Comparison of ENCODE assay signal across 14 mouse cellular contexts in genomic region chr4:115079821-115080349, GRCm38 (mm10). TPM values are rescaled to one million over a fixed set of nuclear protein-coding genes. Genes with fewer than 3 reads are reported as not detected.
DNase-seq lines count a peak whose midpoint lies in the region; ATAC-seq and TF ChIP-seq lines count a peak whose summit lies in the region.
"Had no signal": no experiment of that assay in that cellular context is flagged by ENCODE, and none has a peak within 500 bp of the region (broad histone marks: within the 10 kb centered on the region; RNA-seq: fewer than 3 reads in every experiment).

No protein-coding gene starts in this region.

- no peak for DNase-seq in liver, postnatal 0 days
- DNase-seq in hindbrain, embryonic 14.5 days (ENCODE audit: low spot score), result no peak
- no peak for DNase-seq in midbrain, postnatal 0 days (ENCODE audit: low spot score)
- DNase-seq in cerebellum, adult 8-10 months, result no peak
- no peak for DNase-seq in thymus, adult 2 months
- DNase-seq: cerebellum, adult 11-12 months; lung, adult 2 months had no signal

- TF ChIP-seq EP300 in liver, postnatal 0 days (IDR thresholded peaks at IDR 0.05; ENCODE audit: low read depth), result no peak

- no peak for ATAC-seq in liver, embryonic 12.5 days
- no peak for ATAC-seq in liver, postnatal 0 days
- ATAC-seq in forebrain, embryonic 13.5 days, result 0 out of 2 replicates have a peak, but pooled peaks have one; percentile 26
- 0 out of 2 replicates have a peak, but pooled peaks have one; percentile 4 for ATAC-seq in hindbrain, embryonic 14.5 days (ENCODE audit: low FRiP score)
- ATAC-seq in midbrain, postnatal 0 days (ENCODE audit: low FRiP score), result peak; percentile 58; the same call in 1 of the 2 replicates
- ATAC-seq: CD4-positive, CD25-positive, alpha-beta regulatory T cell, adult 4 months had no signal

- peaks cover 56% of the 10 kb centered on the region for H3K4me1 ChIP-seq in liver, embryonic 12.5 days
- no peaks in the 10 kb centered on the region; the same call in 1 of the 2 replicates for H3K4me1 ChIP-seq in liver, postnatal 0 days (ENCODE audit: insufficient read depth)
- peaks cover 19% of the 10 kb centered on the region for H3K4me1 ChIP-seq in forebrain, embryonic 13.5 days
- H3K4me1 ChIP-seq in hindbrain, embryonic 14.5 days (replicated peaks; ENCODE audit: control insufficient read depth, insufficient read depth, low read length), result peaks cover 12% of the 10 kb centered on the region
- H3K4me1 ChIP-seq in midbrain, postnatal 0 days (ENCODE audit: insufficient read depth, low read length), result peaks cover 4% of the 10 kb centered on the region; the same call in 1 of the 2 replicates
- H3K4me1 ChIP-seq in thymus, adult 2 months (replicated peaks; ENCODE audit: control insufficient read depth, insufficient read depth, low read length), result peaks cover 11% of the 10 kb centered on the region

- no peak for TF ChIP-seq CTCF in liver, postnatal 0 days (IDR thresholded peaks at IDR 0.05; ENCODE audit: low read depth)
- no peak for TF ChIP-seq CTCF in midbrain, postnatal 0 days (IDR thresholded peaks at IDR 0.05)
- no peak for TF ChIP-seq CTCF in thymus, adult 2 months (IDR thresholded peaks at IDR 0.05; ENCODE audit: borderline replicate concordance, control insufficient read depth, extremely low read depth, insufficient read depth, low read length, poor library complexity)

- H3K9me3 ChIP-seq in liver, embryonic 12.5 days (replicated peaks), result no peaks in the 10 kb centered on the region
- H3K9me3 ChIP-seq in liver, postnatal 0 days (ENCODE audit: low read length), result no peaks in the 10 kb centered on the region
- H3K9me3 ChIP-seq in forebrain, embryonic 13.5 days (replicated peaks), result no peaks in the 10 kb centered on the region; the same call in 1 of the 2 replicates
- no peaks in the 10 kb centered on the region for H3K9me3 ChIP-seq in hindbrain, embryonic 14.5 days (ENCODE audit: control insufficient read depth, low read length)
- no peaks in the 10 kb centered on the region for H3K9me3 ChIP-seq in midbrain, postnatal 0 days (ENCODE audit: low read length)
- H3K9me3 ChIP-seq: intestine, embryonic 15.5 days; megakaryocyte, embryonic 14.5 days had no signal

- no peaks in the 10 kb centered on the region for H3K36me3 ChIP-seq in liver, embryonic 12.5 days
- no peaks in the 10 kb centered on the region for H3K36me3 ChIP-seq in liver, postnatal 0 days (replicated peaks; ENCODE audit: insufficient read depth, low read length)
- no peaks in the 10 kb centered on the region for H3K36me3 ChIP-seq in forebrain, embryonic 13.5 days (ENCODE audit: poor library complexity, severe bottlenecking)
- H3K36me3 ChIP-seq in hindbrain, embryonic 14.5 days (replicated peaks; ENCODE audit: control insufficient read depth, insufficient read depth), result no peaks in the 10 kb centered on the region
- H3K36me3 ChIP-seq in midbrain, postnatal 0 days (ENCODE audit: insufficient read depth, low read length), result no peaks in the 10 kb centered on the region
- H3K36me3 ChIP-seq in thymus, adult 2 months (ENCODE audit: control insufficient read depth, insufficient read depth, low read length), result no peaks in the 10 kb centered on the region
- H3K36me3 ChIP-seq: intestine, embryonic 15.5 days had no signal

- no peak for TF ChIP-seq POLR2A in thymus, adult 2 months (IDR thresholded peaks at IDR 0.05; ENCODE audit: control insufficient read depth, extremely low read depth, insufficient read depth, low read length, poor library complexity)

- H3K27ac ChIP-seq in liver, embryonic 12.5 days, result peak overlapping the region; percentile 13; the same call in 1 of the 2 replicates
- H3K27ac ChIP-seq in liver, postnatal 0 days (ENCODE audit: low read depth), result no peak overlapping the region
- H3K27ac ChIP-seq in forebrain, embryonic 13.5 days, result no peak overlapping the region; the same call in 1 of the 2 replicates
- H3K27ac ChIP-seq in hindbrain, embryonic 14.5 days, result no peak overlapping the region; the same call in 1 of the 2 replicates
- no peak overlapping the region for H3K27ac ChIP-seq in midbrain, postnatal 0 days (ENCODE audit: low read depth, low read length)
- H3K27ac ChIP-seq in thymus, adult 2 months (ENCODE audit: control insufficient read depth, insufficient read depth, low read length), result no peak overlapping the region
- H3K27ac ChIP-seq: intestine, embryonic 15.5 days had no signal

- H3K4me2 ChIP-seq in liver, embryonic 12.5 days, result no peak overlapping the region
- no peak overlapping the region for H3K4me2 ChIP-seq in liver, postnatal 0 days (ENCODE audit: low read depth, low read length)
- H3K4me2 ChIP-seq in forebrain, embryonic 13.5 days, result peak overlapping the region; percentile 24
- H3K4me2 ChIP-seq in hindbrain, embryonic 14.5 days (replicated peaks), result no peak overlapping the region
- H3K4me2 ChIP-seq in midbrain, postnatal 0 days (ENCODE audit: low read depth, low read length, poor library complexity, severe bottlenecking), result no peak overlapping the region
- H3K4me2 ChIP-seq: intestine, embryonic 15.5 days had no signal

- H3K4me3 ChIP-seq in liver, embryonic 12.5 days, result no peak overlapping the region
- H3K4me3 ChIP-seq in liver, postnatal 0 days (ENCODE audit: low read depth, low read length), result no peak overlapping the region
- no peak overlapping the region for H3K4me3 ChIP-seq in forebrain, embryonic 13.5 days
- no peak overlapping the region for H3K4me3 ChIP-seq in hindbrain, embryonic 14.5 days (replicated peaks; ENCODE audit: low read length)
- H3K4me3 ChIP-seq in midbrain, postnatal 0 days (ENCODE audit: low read depth, low read length), result no peak overlapping the region
- H3K4me3 ChIP-seq in thymus, adult 2 months (ENCODE audit: control insufficient read depth, insufficient read depth, low read length), result no peak overlapping the region
- H3K4me3 ChIP-seq: intestine, embryonic 15.5 days; megakaryocyte, embryonic 14.5 days had no signal

- 61% methylated on average over 5 of the region's 5 CpGs for WGBS in liver, embryonic 12.5 days (ENCODE audit: insufficient replicate concordance)
- 66% methylated on average over 5 of the region's 5 CpGs for WGBS in liver, postnatal 0 days (ENCODE audit: insufficient replicate concordance)
- 9% methylated on average over 5 of the region's 5 CpGs for WGBS in forebrain, embryonic 13.5 days
- 11% methylated on average over 5 of the region's 5 CpGs for WGBS in hindbrain, embryonic 14.5 days
- 19% methylated on average over 5 of the region's 5 CpGs for WGBS in midbrain, postnatal 0 days
- WGBS in thymus, adult 2 months, result 90% methylated on average over 5 of the region's 5 CpGs

- no peaks in the 10 kb centered on the region for H3K27me3 ChIP-seq in liver, embryonic 12.5 days (replicated peaks)
- no peaks in the 10 kb centered on the region for H3K27me3 ChIP-seq in liver, postnatal 0 days (ENCODE audit: insufficient read depth, low read length)
- peaks cover 12% of the 10 kb centered on the region; the same call in 1 of the 2 replicates for H3K27me3 ChIP-seq in forebrain, embryonic 13.5 days
- no peaks in the 10 kb centered on the region for H3K27me3 ChIP-seq in hindbrain, embryonic 14.5 days (ENCODE audit: control insufficient read depth, insufficient read depth, low read length)
- H3K27me3 ChIP-seq in midbrain, postnatal 0 days (ENCODE audit: insufficient read depth, low read length), result no peaks in the 10 kb centered on the region
- no peaks in the 10 kb centered on the region for H3K27me3 ChIP-seq in thymus, adult 2 months (ENCODE audit: control insufficient read depth, insufficient read depth, low read length)
- H3K27me3 ChIP-seq: intestine, embryonic 15.5 days; megakaryocyte, embryonic 14.5 days had no signal

- no peak overlapping the region for H3K9ac ChIP-seq in liver, embryonic 12.5 days
- H3K9ac ChIP-seq in liver, postnatal 0 days (replicated peaks), result no peak overlapping the region
- H3K9ac ChIP-seq in forebrain, embryonic 13.5 days, result peak overlapping the region; percentile 3; the same call in 1 of the 2 replicates
- H3K9ac ChIP-seq in hindbrain, embryonic 14.5 days, result no peak overlapping the region
- no peak overlapping the region for H3K9ac ChIP-seq in midbrain, postnatal 0 days (replicated peaks; ENCODE audit: low read length, poor library complexity, severe bottlenecking)
- H3K9ac ChIP-seq: intestine, embryonic 15.5 days had no signal

RNA-seq across cellular contexts. Expression of gene Pdzk1ip1, which starts 8.6 kb away (rescaled TPM):
- polyA plus RNA-seq in liver, embryonic 12.5 days (2016; fragmentation: Nextera tagmentation; extraction: Ambion mirVana), result 30.2 and 33.1 TPM in 2 replicates
- polyA plus RNA-seq in liver, postnatal 0 days (2015; fragmentation: Nextera tagmentation; extraction: Ambion mirVana), result 18.6 and 22.2 TPM in 2 replicates
- polyA plus RNA-seq in forebrain, embryonic 13.5 days (2015; fragmentation: Nextera tagmentation; extraction: Ambion mirVana), result 3.7 and 4.4 TPM in 2 replicates
- polyA plus RNA-seq in hindbrain, embryonic 14.5 days (2014; fragmentation: Nextera tagmentation; extraction: Ambion mirVana), result 3.0 and 3.7 TPM in 2 replicates
- total RNA-seq in midbrain, postnatal 0 days (2014; rRNA removed), result 1.3 and 1.9 TPM in 2 replicates
- 3.0 and 3.7 TPM in 2 replicates for polyA plus RNA-seq in midbrain, postnatal 0 days (2015; fragmentation: Nextera tagmentation; extraction: Ambion mirVana)
- polyA plus RNA-seq in thymus, adult 2 months (2012; rRNA removed), result 14.7 and 15.2 TPM in 2 replicates

RNA-seq across cellular contexts. Expression of gene Tal1, which starts 23.7 kb away (rescaled TPM):
- 57.1 and 58.7 TPM in 2 replicates for polyA plus RNA-seq in liver, embryonic 12.5 days (2016; fragmentation: Nextera tagmentation; extraction: Ambion mirVana)
- 8.3 and 8.9 TPM in 2 replicates for polyA plus RNA-seq in liver, postnatal 0 days (2015; fragmentation: Nextera tagmentation; extraction: Ambion mirVana)
- 0.81 and 0.88 TPM in 2 replicates for polyA plus RNA-seq in forebrain, embryonic 13.5 days (2015; fragmentation: Nextera tagmentation; extraction: Ambion mirVana)
- 5.6 and 7.4 TPM in 2 replicates for polyA plus RNA-seq in hindbrain, embryonic 14.5 days (2014; fragmentation: Nextera tagmentation; extraction: Ambion mirVana)
- total RNA-seq in midbrain, postnatal 0 days (2014; rRNA removed), result 64.8 and 73.5 TPM in 2 replicates
- polyA plus RNA-seq in midbrain, postnatal 0 days (2015; fragmentation: Nextera tagmentation; extraction: Ambion mirVana), result 6.6 and 6.8 TPM in 2 replicates
- polyA plus RNA-seq in thymus, adult 2 months (2012; rRNA removed), result 0.89 and 0.94 TPM in 2 replicates
- polyA plus RNA-seq: CD4-positive, CD25-positive, alpha-beta regulatory T cell, adult 4 months had no signal

RNA-seq across cellular contexts. Expression of gene Cyp4x1, which starts 54.2 kb away (rescaled TPM):
- 0.08 and 0.14 TPM in 2 replicates for polyA plus RNA-seq in liver, embryonic 12.5 days (2016; fragmentation: Nextera tagmentation; extraction: Ambion mirVana)
- polyA plus RNA-seq in liver, postnatal 0 days (2015; fragmentation: Nextera tagmentation; extraction: Ambion mirVana), result 0.04 and 0.06 TPM in 2 replicates
- 1.4 and 2.1 TPM in 2 replicates for polyA plus RNA-seq in forebrain, embryonic 13.5 days (2015; fragmentation: Nextera tagmentation; extraction: Ambion mirVana)
- 10.2 and 11.5 TPM in 2 replicates for polyA plus RNA-seq in hindbrain, embryonic 14.5 days (2014; fragmentation: Nextera tagmentation; extraction: Ambion mirVana)
- total RNA-seq in midbrain, postnatal 0 days (2014; rRNA removed), result 24.7 and 30.2 TPM in 2 replicates
- 11.3 and 12.0 TPM in 2 replicates for polyA plus RNA-seq in midbrain, postnatal 0 days (2015; fragmentation: Nextera tagmentation; extraction: Ambion mirVana)
- polyA plus RNA-seq in thymus, adult 2 months (2012; rRNA removed), result not detected in 2 replicates
- total RNA-seq: neutrophil, adult 5-6 weeks had no signal
- polyA plus RNA-seq: heart, embryonic 16.5 days; lung, adult 2 months had no signal

Comparison
In these comparisons a context has a peak if more than half of its experiments do, and no peak if none do; other contexts are left out.
1. ATAC-seq: peak in forebrain, embryonic 13.5 days (single experiment), hindbrain, embryonic 14.5 days (single experiment) and midbrain, postnatal 0 days (single experiment); none in liver, embryonic 12.5 days (single experiment) and liver, postnatal 0 days (single experiment).